Comparison of ENCODE assay signal across 13 mouse cellular contexts in the genomic region with DNA sequence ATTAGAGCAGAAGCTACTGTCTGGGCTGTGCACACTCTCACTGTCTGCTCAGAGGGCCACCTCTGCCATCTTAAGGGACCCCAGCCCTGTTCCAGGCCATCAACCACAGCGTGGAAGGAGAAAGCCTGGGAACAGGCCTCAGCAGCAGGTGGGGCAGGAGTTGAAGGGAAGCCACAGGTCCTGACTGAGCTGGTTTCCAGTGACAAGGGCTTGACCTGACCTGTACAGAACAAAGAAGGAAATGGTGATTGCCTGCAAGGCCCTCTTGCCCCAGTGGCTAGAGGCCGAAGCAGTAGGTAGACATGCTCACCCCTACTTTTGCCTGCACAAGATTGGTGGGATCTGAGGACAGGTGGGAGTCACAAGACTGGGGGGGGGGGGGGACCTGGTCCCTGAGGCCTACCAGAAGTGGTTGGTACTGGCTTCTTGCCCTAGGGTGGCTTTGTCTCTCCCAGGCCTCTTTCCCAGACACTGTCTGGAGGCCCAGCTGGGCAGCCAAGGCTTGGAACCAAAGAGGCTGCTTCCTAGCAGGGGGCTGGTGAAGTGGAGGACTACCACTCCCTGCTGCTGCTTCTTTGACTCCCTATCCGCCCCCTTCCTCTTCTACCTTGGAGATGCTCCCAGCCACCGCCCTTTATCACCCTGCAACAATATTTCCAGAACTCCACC. TPM values are rescaled to one million over a fixed set of nuclear protein-coding genes. Genes with fewer than 3 reads are reported as not detected.
A peak's percentile ranks its signal among the peaks of the same experiment; 100 is the strongest.
DNase-seq lines count a peak whose midpoint lies in the region; ATAC-seq and TF ChIP-seq lines count a peak whose summit lies in the region.
"Had no signal": no experiment of that assay in that cellular context is flagged by ENCODE, and none has a peak within 500 bp of the region (broad histone marks: within the 10 kb centered on the region; RNA-seq: fewer than 3 reads in every experiment).

No protein-coding gene starts in this region.

- H3K27ac ChIP-seq in gastrocnemius, adult 2 months, result peak overlapping the region; percentile 72
- H3K27ac ChIP-seq in embryonic fibroblast, embryonic 13.5 days (ENCODE audit: insufficient read depth, low read length), result peak overlapping the region; percentile 59
- H3K27ac ChIP-seq: intestine, embryonic 15.5 days; neural tube, embryonic 12.5 days had no signal

- H3K4me1 ChIP-seq in embryonic fibroblast, embryonic 13.5 days (ENCODE audit: control insufficient read depth, insufficient read depth, low read length), result peaks cover 3% of the 10 kb centered on the region

- TF ChIP-seq POLR2A in embryonic fibroblast, embryonic 13.5 days (IDR thresholded peaks at IDR 0.05; ENCODE audit: low read depth, low read length), result no peak

- no peak overlapping the region for H3K4me3 ChIP-seq in gastrocnemius, adult 2 months
- H3K4me3 ChIP-seq in embryonic fibroblast, embryonic 13.5 days (ENCODE audit: insufficient read depth, low read length), result no peak overlapping the region
- H3K4me3 ChIP-seq: erythroblast, embryonic 14.5 days; intestine, embryonic 15.5 days; neural tube, embryonic 12.5 days had no signal

- ATAC-seq in erythroblast, adult 5-6 weeks (replicated peaks; ENCODE audit: low FRiP score, poor library complexity, severe bottlenecking), result no peak
- ATAC-seq in megakaryocyte progenitor cell, adult 5-6 weeks (replicated peaks; ENCODE audit: poor library complexity), result no peak

- intact Hi-C loops in gastrocnemius, adult 2 months (cut with DNase I), result no loop called here
- intact Hi-C loops in gastrocnemius, postnatal 14 days (cut with DNase I; ENCODE audit: low total_unique reads), result no loop called here

- no peak for TF ChIP-seq CTCF in gastrocnemius, adult 2 months (IDR thresholded peaks at IDR 0.05)
- no peak for TF ChIP-seq CTCF in embryonic fibroblast, embryonic 13.5 days (IDR thresholded peaks at IDR 0.05; ENCODE audit: borderline replicate concordance, insufficient read depth, low read length)

- DNase-seq in gastrocnemius, adult 2 months, result no peak
- DNase-seq in gastrocnemius, postnatal 14 days, result no peak
- DNase-seq in kidney, adult 18-20 months, result peak; percentile 39
- DNase-seq in kidney, postnatal 36 days, result no peak
- DNase-seq in 3T3-L1 (ENCODE audit: low read depth, low spot score), result peak; percentile 20
- DNase-seq: gastrocnemius, postnatal 10 days; right cerebral cortex, postnatal 14 days had no signal

RNA-seq across cellular contexts. Expression of gene Irf2bpl, which starts 12.8 kb away (rescaled TPM):
- total RNA-seq in gastrocnemius, adult 2 months (2021), result 10 to 100 TPM; 21.5 to 28.2 TPM
- total RNA-seq in gastrocnemius, postnatal 14 days (2021), result 10 to 100 TPM; 41.8 to 42.8 TPM
- polyA plus RNA-seq in embryonic fibroblast, embryonic 13.5 days (2011; ENCODE audit: insufficient read length, low read depth, missing spikeins), result 36.4 and 39.1 TPM in 2 replicates
- 0.21 and 0.77 TPM in 2 replicates for total RNA-seq in erythroblast, adult 5-6 weeks (2015; ENCODE audit: low replicate concordance)
- 0.42 TPM in 1 of 2 replicates, not detected in the other for total RNA-seq in erythroblast, adult 5-6 weeks (2017; ENCODE audit: low replicate concordance)
- total RNA-seq in megakaryocyte progenitor cell, adult 5-6 weeks (2015), result 1.4 and 1.8 TPM in 2 replicates
- 1.6 and 1.7 TPM in 2 replicates for total RNA-seq in megakaryocyte progenitor cell, adult 5-6 weeks (2017)

Comparison
In these comparisons a context has a peak if more than half of its experiments do, and no peak if none do; other contexts are left out.
1. DNase-seq: peak in kidney, adult 18-20 months (single experiment) and 3T3-L1 (single experiment); none in gastrocnemius, adult 2 months (single experiment), gastrocnemius, postnatal 14 days (single experiment) and kidney, postnatal 36 days (0 of 2).
2. RNA of gene Irf2bpl, which starts 12.8 kb away (total RNA-seq): 41.8 to 42.8 TPM in gastrocnemius, postnatal 14 days and 21.5 to 28.2 TPM in gastrocnemius, adult 2 months; 1.4 to 1.8 TPM in megakaryocyte progenitor cell, adult 5-6 weeks and 0.21 to 0.77 TPM in erythroblast, adult 5-6 weeks; every median in the first group is over 4 times any median in the second.